Mouse (Mus musculus) kidney, postnatal 4 days (tissue): ENCODE measurements around the gene Creb3l4.
A peak's percentile ranks its signal among the peaks of the same experiment; 100 is the strongest.

Experiments
- DNase-seq, 2 experiments: peaks; one replicate each; pipeline ENCODE4 v3.0.0; 2021; ENCODE audit warnings: mixed read lengths in 2 of 2

Creb3l4 gene

DNA sequence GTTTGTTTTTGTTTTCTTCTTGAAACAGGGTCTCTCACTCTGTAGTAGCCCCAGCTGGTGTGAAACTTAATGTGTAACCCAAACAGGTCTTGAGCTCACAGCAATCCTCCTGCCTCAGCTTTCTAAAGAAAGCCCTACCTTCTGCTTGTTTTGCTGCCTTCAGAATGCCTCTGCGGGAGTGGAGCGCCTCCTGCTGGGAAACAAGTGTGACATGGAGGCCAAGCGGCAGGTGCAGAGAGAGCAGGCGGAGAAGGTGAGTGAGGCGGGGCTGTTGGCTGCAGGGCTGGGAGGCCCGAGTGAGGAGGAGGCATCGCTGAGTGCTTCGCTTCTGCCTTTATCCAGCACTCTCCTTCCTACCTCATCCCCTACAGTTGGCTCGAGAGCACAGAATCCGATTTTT is 19.0 kb downstream of the Creb3l4 start:
- no peak for DNase-seq

DNA sequence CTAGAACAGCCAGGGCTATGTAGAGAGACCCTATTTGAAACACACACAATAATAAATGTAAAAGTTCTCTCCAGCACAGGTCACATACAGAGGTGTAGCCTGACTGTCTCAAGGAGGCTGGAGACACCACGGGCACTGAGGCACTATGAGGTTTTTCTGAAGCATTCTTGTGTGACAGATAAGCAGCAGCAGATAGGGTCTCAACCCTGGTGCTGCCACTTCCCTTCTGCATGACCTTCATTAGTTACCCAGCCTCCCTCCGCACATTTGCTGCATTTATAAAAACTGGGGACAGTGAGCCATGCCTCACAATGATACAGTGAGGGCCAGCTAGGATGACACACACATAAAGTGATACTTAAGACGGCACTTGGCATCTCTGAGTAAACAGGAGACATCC is 20.4 kb downstream of the Creb3l4 start:
- DNase-seq, result no peak

DNA sequence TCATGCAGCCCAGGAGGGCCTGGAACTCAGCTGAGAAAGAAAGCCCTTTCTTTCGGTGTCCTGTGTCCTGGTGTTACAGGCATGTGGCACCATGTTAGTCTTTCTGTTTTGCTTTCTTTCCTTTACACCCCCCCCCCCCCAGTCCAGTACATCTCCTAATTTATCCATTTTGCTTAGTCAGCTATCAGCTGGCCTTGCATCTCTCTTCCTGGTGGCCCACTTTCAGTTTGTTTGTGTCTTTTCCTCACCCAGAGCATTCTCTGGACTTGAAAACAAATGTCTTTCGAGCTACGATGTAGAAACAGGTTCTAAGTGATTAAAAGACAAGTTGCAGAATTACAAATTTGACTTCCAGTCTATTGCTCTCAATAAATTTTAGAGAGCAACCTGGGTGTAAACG is 20.9 kb downstream of the Creb3l4 start:
- DNase-seq, result no peak

DNA sequence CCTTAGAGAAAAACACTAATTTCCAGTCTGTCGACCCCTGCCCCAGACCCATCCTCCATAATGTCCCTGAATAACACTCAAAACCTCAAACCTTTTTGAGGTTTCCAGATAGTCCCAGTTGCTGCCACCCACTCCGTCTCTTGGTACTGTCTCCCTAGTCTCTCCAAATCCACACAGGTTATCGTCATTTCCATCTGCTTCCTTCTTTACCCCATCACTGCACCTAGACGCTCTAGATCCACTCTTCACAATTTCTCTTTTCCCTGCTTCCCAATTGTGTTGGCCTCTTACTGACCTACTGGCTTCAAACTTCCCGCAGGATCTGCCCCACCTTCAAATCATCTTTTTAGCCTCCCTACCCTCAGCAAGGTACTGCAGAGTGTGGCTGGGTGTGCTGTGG is 22.2 kb downstream of the Creb3l4 start:
- DNase-seq, result no peak

DNA sequence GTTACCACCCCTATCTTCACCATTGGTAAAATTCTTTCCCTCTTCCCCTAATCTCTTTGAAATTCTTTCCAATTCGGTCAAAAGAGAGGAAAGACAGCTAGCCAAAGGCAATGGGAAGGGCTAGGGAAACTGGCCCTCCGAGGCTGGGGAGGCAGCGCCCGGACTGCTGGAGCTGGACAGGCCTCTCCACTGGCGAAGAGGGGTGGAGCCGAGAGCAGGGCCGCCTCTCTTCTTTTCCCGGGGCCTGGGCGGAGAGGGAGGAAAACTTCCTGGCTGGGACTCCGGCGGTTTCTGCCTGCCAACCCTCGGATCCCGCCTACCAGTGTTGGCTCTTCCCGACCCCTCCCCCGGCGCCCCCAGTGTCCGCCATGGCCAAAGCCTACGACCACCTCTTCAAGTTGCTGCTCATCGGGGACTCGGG is 22.8 kb downstream of the Creb3l4 start:
- DNase-seq, result peak; percentile 85 to 90

DNA sequence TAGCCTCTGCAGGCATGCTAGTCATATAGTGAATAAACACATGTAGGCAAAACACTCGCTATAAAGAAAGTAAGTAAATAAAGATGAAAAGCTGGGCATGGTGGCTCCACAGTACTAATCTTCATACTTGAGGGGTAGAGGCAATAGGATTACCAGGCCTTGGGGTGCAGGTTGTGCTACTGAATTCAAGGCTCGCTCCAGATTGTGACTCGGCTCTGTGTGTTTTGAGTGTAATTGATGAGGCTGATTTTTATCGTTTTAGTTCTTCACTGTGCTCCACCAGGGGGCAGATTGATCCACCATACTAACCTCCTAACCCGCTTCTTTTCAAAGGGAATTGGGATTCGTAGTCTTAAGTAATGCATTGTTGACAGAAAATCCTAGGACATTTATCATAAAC is 23.2 kb downstream of the Creb3l4 start:
- DNase-seq, result peak; percentile 59 to 75

DNA sequence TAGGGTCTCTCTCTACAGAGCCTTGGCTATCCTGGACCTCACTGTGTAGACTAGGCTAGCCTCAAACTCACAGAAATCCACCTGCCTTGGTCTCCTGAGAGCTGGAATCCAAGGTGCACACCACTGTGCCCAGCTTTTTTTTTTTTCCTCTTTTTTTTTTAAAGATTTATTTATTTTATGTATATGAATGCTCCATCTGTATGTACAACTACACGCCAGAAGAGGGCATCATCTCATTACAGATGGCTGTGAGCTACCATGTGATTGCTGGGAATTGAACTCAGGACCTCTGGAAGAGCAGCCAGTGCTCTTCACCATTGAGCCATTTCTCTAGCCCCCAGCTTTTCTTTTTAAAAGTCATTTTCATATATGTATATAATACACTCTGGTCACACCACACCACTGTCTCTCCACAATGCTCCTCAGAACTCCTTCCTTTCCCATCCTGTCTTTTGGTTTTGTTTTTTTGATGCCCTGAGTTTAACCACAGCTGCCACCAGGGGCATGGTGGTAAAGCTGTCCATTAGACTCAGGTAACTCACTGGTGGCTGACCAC is 27.4 kb downstream of the Creb3l4 start:
- no peak for DNase-seq

DNA sequence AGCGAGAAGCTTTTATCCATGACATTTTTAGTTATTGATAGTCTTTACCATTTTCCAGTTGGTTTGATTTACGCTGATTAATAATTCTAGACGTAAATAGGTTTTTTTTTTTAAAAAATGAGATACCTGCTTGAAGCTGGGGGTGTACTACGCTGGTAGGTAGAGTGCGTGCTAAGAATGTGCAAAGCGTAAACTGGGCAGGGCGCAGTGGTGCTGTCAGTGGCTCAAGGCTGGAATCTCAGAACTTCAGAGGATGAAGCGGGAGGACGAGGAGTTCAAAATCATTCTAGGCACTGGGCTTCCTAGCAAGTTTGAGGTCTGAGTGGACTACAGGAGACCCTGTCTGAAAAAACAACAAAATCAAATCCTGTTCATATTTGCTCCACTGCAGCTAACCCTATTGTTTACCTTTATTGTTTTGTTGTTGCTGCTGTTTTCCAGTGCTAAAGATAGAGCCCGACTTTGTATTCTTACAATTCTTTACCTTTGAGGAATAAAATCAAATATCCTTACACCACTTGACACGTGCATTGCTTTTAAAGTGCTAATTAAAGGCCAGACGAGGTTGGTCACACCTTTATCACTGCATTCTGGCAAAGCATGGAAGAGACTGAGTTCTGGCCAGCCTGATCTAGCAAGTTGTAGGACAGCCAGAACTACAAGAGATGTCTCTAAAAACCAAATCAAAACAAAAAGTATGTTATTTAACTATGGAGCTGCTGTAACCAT is 29.2 kb downstream of the Creb3l4 start:
- DNase-seq, result peak; percentile 27 to 49

DNA sequence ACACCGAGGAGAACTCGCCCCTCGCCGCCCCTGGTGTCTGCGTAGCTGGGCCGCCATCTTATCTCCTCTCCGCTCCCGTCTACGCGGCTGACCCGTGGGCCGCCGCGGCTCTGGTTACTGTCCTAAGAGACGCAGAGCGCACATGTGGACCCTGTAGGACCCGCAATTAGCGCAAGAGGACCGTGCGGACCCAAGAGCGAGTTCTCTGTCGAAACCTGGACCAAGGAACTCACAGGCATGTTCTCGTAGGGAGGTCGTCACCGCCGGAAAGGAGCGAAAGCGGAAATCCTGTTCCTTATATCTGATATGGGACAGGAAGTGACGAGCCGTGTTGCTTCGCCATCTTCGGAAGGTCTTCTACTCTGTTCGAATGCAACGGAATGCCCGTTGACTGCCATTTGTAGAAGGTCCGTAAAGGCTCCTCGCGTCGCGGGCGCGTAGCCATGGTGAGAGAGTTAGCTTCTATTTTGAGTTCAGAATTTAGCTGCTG is 29.9 kb downstream of the Creb3l4 start, which contains the start of the genes Rps27 and Rab13:
TSS of gene Rps27 (minus strand) at position 275 of the 490 bp plus-strand sequence.
TSS of gene Rab13 (plus strand) at position 319 of the 490 bp plus-strand sequence.
- peak; percentile 82 to 91 for DNase-seq

DNA sequence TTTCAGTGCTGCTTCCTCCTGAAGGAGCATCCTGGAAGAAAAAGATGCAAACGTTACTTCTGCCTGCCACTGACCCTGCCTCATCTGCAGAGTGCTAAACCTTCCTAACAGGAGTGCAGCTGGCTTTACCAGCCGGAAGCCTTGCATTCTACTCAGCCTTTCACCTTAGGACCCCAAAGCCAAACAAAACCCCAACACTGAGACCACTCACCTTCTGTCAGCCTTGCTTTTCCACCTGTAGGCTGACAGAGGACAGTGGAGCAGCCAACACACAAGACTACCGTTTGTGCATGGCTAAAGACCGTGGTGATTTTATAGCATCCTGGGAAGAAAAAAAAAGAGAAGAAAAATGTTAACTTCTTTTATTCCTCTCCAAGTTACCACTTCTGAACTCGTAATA is 30.6 kb downstream of the Creb3l4 start:
- no peak for DNase-seq

DNA sequence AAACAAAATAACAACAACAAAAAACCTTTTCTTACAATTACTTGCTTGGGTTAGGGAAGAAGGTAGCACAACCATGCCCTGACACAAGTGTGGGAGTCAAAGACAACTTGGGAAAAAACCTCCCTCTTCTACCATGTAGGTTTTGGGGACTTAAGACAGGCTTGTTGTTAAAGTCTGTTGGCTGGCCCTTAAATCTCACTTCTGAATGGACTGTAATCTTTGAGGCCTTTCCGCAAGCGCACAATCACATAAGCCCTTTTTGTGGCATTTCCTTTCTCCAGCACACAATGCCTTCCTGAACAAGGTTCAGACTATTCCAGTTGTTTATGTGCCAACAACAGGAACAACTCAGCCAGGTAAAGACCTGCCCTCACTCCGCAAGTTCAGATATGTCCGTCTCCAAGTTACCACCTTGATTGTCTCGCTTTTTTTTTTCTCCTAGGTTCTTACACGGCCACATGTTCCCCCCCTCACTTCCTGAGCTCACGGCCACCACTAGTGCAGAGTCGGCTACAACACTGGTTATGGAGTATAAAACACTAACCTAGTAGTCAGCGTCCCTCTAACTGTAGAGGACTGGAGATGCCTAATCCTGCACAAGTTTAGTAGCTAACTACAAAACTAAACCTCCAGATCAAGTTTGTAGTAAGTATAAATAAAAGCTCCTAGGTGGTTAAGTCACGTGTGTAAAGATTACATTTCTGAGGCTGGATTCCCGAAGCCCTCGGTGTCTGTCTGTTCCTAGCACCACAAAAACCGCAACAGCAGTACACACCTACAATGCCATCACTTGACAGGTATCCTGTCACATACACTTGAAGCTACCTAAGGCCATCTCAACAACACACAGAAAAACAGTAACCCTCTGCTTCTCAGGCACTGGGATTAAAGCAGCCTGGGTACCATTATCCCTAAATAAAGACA is 31.6 kb downstream of the Creb3l4 start:
- no peak for DNase-seq

DNA sequence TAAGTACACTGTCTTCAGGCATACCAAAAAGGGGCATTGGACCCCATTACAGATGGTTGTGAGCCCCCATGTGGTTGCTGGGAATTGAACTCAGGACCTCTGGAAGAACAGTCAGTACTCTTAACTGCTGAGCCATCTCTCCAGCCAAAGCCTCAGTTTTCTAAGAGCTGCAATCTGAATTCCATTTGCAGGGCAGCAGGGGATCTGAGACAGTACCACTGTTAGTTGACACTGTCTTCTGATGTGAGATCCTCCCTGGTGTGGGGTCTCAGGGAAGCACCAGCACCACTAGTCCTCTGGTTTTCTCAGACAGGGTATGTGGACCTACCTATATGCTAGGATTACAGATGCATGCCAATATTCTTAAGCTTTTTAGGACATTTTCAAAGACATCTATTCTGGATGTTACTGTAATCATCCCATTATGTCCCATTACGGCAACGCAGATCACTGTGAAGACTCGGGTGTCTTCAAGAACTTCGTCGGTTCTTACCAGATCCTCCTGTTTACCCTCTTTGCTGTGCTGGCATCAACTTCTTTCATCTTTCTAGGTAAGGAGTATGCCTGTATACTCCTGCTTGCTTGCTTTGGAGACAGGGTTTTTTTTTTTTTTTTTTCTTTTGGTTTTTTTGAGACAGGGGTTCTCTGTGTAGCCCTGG is 33.3 kb downstream of the Creb3l4 start:
- no peak for DNase-seq

DNA sequence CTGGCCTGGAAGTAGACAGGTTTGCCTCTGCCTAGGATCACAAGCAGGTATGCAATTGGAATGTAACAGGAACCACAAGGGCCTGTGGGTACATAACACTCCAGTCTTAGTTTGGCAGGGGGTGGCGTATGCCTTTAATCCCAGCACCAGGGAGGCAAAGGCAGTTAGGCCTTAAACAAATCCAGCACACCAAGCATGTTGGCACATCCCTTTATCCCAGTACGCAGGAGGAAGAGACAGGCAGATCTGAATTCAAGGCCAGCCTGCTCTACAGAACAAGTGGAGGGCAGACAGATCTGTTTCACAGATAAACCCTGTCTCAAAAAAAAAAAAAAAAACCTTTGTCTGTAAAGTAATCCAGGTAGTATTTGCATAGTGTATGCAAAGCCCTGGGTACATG is 34.6 kb downstream of the Creb3l4 start:
- DNase-seq, result no peak

DNA sequence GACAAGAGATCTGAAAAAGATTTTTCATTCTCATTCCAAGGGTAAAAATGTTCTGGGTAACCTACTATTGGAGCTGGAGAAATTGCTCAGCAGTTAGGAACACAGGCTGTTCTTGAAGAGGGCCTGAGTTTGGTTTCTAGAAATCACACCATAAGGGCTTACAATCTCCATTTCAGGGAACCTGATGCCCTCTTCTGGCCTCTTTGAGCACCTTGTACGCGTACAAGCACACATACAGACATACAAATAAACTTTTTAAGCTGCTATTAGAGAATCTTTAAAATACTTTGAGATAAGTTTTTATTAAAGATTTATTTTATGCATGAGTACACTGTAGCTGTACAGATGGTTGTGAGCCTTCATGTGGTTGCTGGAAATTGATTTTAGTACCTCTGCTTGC is 38.7 kb downstream of the Creb3l4 start:
- DNase-seq, result no peak

DNA sequence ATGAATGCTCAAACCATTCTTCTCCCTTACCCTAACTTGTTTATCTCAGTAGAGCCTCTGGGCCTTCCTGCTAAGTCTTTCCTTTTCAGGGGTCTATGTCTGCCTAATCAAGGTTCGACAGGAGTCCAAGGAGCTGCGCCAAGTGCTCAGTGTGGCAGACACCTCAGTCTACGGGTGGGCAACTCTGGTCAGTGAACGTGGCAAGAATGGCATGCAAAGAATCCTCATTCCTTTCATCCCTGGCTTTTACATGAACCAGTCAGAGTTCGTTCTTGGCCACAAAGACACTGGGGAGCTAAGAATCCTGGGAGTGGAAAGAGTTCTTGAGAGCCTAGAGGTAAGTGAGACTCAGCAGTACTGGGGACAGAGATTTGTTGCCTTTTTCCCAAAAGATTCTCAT is 39.7 kb downstream of the Creb3l4 start:
- peak in 1 of 2 experiments; percentile 24 for DNase-seq

DNA sequence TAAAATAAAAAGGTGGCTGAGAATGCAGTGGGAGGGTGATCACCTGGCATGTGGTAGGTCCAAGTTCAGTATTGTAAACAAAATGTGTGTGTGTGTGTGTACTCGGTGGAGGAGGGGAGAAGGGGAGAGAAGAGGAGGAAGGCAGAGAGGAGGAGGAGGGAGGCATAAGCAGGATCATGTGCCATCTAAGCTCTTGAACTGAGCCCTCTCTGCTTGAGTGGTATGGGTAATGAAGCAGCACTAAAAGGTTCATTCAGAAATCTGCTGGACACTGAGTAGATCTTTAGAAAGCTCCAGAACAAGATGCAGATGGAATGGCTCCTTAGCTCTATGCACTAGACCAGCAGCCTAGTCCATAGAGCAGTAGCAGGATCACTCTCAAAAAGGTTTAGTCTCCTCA is 40.4 kb downstream of the Creb3l4 start:
- DNase-seq, result no peak

DNA sequence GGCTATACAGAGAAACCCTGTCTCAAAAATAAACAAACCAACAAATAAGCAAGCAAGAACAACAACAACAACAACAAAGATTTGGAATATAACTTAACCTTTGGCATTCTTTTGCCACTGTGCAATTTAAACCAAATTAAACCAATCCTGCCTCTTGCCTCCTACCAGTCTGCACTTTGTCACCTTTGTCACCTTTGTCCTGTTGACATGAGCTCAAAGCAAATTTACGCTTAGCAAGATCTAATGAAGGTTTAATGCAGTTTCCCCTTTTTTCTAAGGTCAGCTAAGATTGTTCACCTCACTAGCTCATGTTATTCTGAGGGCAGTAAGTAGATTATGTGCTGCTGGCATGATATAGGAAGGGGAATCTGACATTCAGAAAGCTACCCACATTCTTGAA is 45.8 kb downstream of the Creb3l4 start:
- DNase-seq, result no peak

DNA sequence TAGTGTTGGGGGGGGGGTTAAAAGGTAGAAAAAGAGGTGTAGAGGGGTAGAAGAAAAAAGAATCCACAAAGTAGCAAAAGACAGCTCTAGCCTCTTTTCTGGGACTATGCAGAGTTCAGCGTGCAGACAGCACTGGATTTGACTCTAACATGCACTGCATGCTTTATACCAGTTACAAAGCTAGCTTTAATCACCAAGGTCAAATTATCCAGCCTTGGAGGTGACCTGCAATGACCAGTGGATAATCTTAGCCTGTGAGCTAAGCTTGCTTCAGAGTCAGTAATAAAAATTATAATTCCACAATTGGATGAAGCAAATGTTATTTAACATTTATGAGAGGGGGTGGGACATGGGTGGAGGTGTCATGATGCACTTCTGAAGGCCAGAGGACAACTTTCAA is 47.7 kb downstream of the Creb3l4 start:
- DNase-seq, result no peak

DNA sequence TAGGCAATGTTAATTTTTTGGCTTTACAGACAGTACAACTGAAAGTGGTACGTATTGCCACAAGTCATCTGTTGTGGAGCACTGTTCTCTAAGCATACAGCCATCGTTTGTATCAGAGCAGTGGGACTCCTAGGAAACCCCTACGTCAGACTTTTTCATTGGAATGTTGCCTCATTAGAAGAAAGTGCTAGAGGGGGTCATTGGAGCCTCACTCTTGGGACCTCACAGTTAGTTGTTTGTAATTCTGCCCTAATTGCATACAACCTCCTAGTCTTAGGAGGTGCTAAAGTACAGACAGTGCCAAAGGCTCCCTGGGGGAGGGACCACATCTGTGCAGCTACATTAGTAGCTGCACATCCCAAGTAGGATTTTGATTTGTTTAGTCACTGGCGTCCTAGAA is 48.6 kb downstream of the Creb3l4 start:
- DNase-seq, result no peak

DNA sequence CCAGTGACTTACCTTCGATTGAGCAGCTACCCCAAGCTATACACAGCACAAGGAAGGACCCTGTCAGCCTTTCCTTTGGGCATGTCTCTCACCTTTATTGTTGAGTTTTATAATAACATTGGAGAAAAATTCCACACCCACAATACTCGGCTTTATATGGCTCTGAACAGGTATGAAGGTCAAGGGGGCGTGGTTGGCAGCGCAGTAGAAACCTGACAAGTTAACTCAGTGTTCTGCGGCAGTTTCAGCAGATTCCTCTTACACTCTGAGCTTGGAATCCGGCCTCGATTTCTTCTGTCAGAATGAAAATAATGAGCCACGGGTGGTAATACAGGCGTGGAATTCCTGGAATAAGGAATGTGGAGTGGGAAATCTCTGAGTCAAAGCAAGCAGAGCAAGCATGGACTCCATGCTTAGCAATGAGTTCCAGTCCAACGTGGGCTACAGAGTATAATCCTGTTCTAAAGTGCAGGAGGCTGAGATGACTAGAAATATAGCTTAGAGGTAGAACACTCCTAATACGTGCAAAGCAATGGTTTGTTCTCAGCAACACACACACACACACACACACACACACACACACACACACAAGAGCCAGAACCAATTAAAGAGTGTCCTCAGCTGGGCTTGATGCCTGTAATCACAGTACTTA is 52.3 kb downstream of the Creb3l4 start:
- no peak for DNase-seq
